Mouse (Mus musculus) C2C12 (cell line): Measurements from ENCODE around the gene Ndufa6.

Experiments
- CEBPB ChIP-seq: IDR thresholded peaks from one replicate; pipeline ENCODE4 v1.6.1; 2011; ENCODE audit warnings: low read depth, mild to moderate bottlenecking, control low read depth, moderate library complexity
- CTCF ChIP-seq: IDR thresholded peaks from one replicate; pipeline ENCODE4 v1.5.1; 2011; ENCODE audit not compliant: control insufficient read depth, insufficient read depth, insufficient read length
- MAX ChIP-seq: IDR thresholded peaks from one replicate; pipeline ENCODE4 v1.6.1; 2011; ENCODE audit warnings: mild to moderate bottlenecking, control low read depth
- MYOD1 ChIP-seq: IDR thresholded peaks from one replicate; pipeline ENCODE4 v1.6.1; 2011; ENCODE audit warnings: low read depth; ENCODE audit not compliant: control insufficient read depth, insufficient read length

DNA sequence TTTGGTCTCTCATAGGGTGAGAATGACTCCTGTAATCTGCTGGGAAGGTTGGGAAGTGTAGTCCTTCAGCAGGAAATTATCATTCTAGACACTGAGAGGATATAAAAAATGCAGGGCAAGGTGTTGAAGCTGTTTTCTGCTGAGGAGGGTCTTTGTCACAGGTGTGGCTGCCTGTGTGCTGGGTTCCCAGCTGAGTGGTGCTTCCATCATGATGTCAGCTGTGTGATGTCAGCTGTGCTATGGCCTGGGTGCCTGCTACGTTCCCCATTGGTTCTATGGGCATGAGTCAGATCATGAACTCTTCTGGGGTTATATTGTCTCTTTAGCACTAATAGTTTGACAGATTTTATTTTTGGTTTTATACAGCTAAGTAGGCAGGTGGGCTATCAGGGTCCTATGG, 14.7 kb upstream of the Ndufa6 start:
- TF ChIP-seq CTCF (no peak), CEBPB (no peak), MYOD1 (no peak), MAX (no peak)
